Mouse (Mus musculus) testis, adult 2 months (tissue): ENCODE data around the gene Asic2.

Experiments
- CTCF ChIP-seq: fragments of 200-500 bp; IDR thresholded peaks from 2 replicates; pipeline ENCODE4 v1.5.1; 2012; ENCODE audit warnings: low read depth, mild to moderate bottlenecking, inconsistent platforms, low read length, moderate library complexity; ENCODE audit not compliant: control insufficient read depth, insufficient read depth, insufficient replicate concordance
- POLR2A ChIP-seq: fragments of 200-500 bp; IDR thresholded peaks from 2 replicates; pipeline ENCODE4 v1.6.1; 2012; ENCODE audit warnings: low read depth, mild to moderate bottlenecking, inconsistent platforms, low read length, moderate library complexity; ENCODE audit not compliant: control insufficient read depth

DNA sequence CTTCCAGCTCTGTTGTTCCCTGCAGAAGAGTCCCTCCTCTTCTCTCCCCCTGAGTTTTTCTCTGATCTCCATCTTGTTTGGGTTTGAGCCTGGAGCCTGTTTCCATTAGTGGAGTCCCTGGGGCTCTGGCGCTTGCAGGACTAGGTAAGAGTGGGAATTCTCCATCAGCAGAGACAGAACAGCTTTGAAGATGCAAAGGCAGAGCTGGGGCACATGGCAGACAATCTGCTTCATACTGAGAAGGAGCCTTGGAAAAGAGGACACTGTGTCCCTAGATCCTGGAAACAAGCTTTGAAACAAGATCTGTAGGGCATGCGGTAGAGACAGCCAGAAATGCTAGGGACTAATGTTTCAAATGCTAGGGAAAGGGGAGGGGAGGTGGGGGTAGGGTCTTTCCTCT lies 729.2 kb downstream of the Asic2 start:
- TF ChIP-seq CTCF, result no peak
- TF ChIP-seq POLR2A, result no peak
